Mouse (Mus musculus): Measurements from ENCODE around the gene Gm13271. TPM values are rescaled to one million over a fixed set of nuclear protein-coding genes. Genes with fewer than 3 reads are reported as not detected.
"Not testable (repeated sequence)": the region's sequence is repeated elsewhere in the genome, so short reads cannot be mapped to it uniquely, and the experiment has no call there.

Gene Gm13271
- not detected in 2 replicates for total RNA-seq (2014; rRNA removed)
- not detected in 2 replicates for polyA plus RNA-seq (2015; fragmentation: Nextera tagmentation; extraction: Ambion mirVana)

DNA sequence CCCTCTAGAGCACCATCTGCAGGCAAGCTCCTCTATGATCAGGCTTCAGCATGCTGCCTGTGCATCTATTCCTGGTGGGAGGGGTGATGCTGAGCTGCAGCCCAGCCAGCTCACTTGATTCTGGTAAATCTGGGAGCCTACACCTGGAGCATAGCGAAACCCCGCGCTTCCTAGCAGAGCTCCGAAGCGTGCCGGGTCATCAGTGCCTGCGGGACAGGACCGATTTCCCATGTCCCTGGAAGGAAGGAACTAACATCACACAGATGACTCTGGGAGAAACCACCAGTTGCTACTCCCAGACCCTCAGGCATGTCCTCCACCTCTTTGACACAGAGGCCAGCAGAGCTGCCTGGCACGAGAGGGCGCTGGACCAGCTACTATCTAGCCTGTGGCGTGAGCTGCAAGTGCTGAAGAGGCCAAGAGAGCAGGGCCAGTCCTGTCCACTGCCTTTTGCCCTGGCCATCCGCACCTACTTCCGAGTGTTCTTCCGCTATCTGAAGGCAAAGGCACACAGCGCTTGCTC is at the start of gene Gm13271:
Gene Gm13271, plus strand, starts transcription at position 51 of the 523 bp plus-strand sequence.
- WGBS = 83% methylated on average over 14 of the region's 15 CpGs
- H3K4me2 ChIP-seq (ENCODE audit: low read depth); H3K27me3 ChIP-seq (ENCODE audit: insufficient read depth, low read length); H3K9me3 ChIP-seq (ENCODE audit: low read length); H3K27ac ChIP-seq (ENCODE audit: low read depth, low read length); H3K4me3 ChIP-seq (ENCODE audit: low read depth, low read length); H3K36me3 ChIP-seq (ENCODE audit: insufficient read depth); H3K4me1 ChIP-seq (ENCODE audit: insufficient read depth); DNase-seq; H3K9ac ChIP-seq; ATAC-seq: not testable (repeated sequence)
- TF ChIP-seq CTCF (IDR thresholded peaks at IDR 0.05; ENCODE audit: low read depth) = 0 out of 2 replicates have a peak, but pooled peaks have one; percentile 9

DNA sequence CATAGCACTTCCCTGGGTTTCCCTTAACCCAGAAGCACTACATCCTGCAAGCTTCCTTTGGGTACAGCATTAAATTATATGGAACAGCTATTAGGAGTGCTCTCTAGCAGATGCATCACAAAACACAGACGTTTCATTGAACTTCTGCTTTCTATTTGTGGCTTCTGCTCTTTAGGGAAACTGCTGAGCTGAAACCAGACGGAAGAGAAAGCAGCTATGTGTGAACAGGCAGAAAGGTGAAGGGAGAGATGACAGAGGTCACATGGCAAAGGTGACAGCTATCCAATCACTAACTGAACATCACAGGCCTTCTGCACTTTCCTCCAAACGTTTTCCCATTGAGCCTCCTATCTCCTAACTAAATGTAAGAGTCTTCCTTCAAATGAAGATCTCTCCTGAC is 48.7 kb upstream of the Gm13271 start:
- 49% methylated on average over 3 of the region's 3 CpGs for WGBS
- ATAC-seq = no peak
- no peak for TF ChIP-seq CTCF (IDR thresholded peaks at IDR 0.05; ENCODE audit: low read depth)

DNA sequence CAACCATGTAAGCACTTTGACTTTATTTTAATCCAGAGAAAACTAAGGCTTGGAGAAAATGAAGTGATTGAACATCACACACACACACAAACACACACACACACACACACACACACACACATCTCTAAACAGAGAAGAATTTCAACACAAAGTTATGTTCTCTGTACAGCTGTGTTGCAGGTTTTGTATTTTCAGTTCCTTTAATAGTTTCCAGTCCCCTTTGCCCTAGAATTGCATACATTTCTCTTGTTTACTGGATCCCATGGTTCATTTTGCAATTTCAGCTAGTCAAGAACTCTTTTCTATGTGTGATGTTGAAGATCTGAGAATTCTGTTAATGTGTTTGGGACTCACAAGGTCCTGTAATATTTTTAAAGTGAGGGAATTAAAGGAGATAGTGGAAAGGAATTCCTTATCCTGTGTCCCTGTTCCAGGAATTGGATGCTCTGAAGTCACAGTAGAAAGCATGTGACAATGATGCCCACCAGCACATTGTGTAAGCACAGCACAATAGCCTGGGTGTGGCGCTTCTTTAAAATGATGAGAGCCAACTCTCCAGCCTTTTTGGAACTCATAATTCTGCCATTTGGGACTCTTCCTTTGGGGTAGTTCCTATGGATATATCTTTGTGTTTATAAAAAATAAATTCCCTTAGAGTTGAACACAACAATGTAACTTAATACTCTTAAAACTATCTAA is 47.4 kb upstream of the Gm13271 start:
- no peaks in the 10 kb centered on the region for H3K27me3 ChIP-seq (ENCODE audit: insufficient read depth, low read length)
- H3K9ac ChIP-seq = no peak overlapping the region
- 0 out of 2 replicates have a peak, but pooled peaks cover 3% of the 10 kb centered on the region for H3K36me3 ChIP-seq (ENCODE audit: insufficient read depth)
- H3K4me3 ChIP-seq (ENCODE audit: low read depth, low read length) = no peak overlapping the region
- H3K4me2 ChIP-seq (ENCODE audit: low read depth) = no peak overlapping the region
- no peak for TF ChIP-seq CTCF (IDR thresholded peaks at IDR 0.05; ENCODE audit: low read depth)
- DNase-seq (no peak), ATAC-seq (no peak)
- no peaks in the 10 kb centered on the region for H3K4me1 ChIP-seq (ENCODE audit: insufficient read depth)
- 88% methylated on average over 1 of the region's 1 CpGs for WGBS
- no peak overlapping the region for H3K27ac ChIP-seq (ENCODE audit: low read depth, low read length)
- H3K9me3 ChIP-seq (ENCODE audit: low read length) = no peaks in the 10 kb centered on the region

More for the DNA sequence above, 48.7 kb upstream of the Gm13271 start:
- Histone ChIP-seq H3K9ac (no peak overlapping the region), H3K4me1 (ENCODE audit: insufficient read depth) (no peaks in the 10 kb centered on the region), H3K9me3 (ENCODE audit: low read length) (no peaks in the 10 kb centered on the region), H3K36me3 (ENCODE audit: insufficient read depth) (0 out of 2 replicates have a peak, but pooled peaks cover 3% of the 10 kb centered on the region), H3K27me3 (ENCODE audit: insufficient read depth, low read length) (no peaks in the 10 kb centered on the region), H3K4me3 (ENCODE audit: low read depth, low read length) (no peak overlapping the region), H3K27ac (ENCODE audit: low read depth, low read length) (no peak overlapping the region), H3K4me2 (ENCODE audit: low read depth) (no peak overlapping the region)
- no peak for DNase-seq

DNA sequence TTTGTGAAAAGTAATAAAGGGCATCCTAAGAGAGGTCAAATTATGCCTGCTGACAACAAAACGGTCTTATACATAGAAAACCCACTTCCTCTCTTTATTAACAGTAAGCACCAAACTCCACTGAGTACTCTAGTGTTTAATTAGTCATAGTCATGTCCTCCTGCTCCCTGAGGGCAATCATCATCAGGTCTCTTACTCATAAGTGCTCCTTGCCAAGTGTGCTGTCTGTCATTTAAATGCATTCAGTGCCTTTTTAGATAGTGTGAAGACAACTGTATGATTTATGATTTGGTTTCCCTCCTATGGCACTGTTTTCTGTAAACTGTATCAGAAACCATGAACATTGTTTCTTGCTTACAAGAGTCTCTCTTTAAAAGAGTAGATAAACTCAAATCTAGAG is 40.4 kb upstream of the Gm13271 start:
- Histone ChIP-seq H3K27me3 (ENCODE audit: insufficient read depth, low read length) (no peaks in the 10 kb centered on the region), H3K4me2 (ENCODE audit: low read depth) (no peak overlapping the region), H3K27ac (ENCODE audit: low read depth, low read length) (no peak overlapping the region), H3K4me1 (ENCODE audit: insufficient read depth) (0 out of 2 replicates have a peak, but pooled peaks cover 10% of the 10 kb centered on the region), H3K9ac (no peak overlapping the region), H3K4me3 (ENCODE audit: low read depth, low read length) (no peak overlapping the region), H3K9me3 (ENCODE audit: low read length) (no peaks in the 10 kb centered on the region), H3K36me3 (ENCODE audit: insufficient read depth) (peaks cover 13% of the 10 kb centered on the region; the same call in 1 of the 2 replicates)
- ATAC-seq (no peak), DNase-seq (no peak)
- no peak for TF ChIP-seq CTCF (IDR thresholded peaks at IDR 0.05; ENCODE audit: low read depth)
- 83% methylated on average over 1 of the region's 1 CpGs for whole genome bisulfite sequencing

DNA sequence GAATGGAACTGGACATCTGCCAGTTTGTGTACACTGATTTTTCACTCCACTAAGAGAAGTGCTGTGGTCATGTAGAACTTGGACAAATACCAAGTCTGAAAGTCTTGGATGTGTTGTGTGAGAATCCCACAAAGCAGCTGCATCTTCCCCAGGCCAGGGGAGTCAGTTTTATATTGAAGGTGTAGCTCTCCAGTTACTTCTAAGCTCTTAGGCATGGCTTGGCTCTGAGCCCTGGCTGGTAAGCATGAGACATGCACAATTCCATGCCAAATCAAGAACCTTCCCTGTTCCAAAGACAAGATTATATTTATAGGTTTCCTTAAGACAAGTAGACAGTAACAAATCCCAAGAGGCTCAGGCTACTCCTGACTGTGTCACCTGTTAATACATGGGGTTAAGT is 39.6 kb upstream of the Gm13271 start:
- Histone ChIP-seq H3K27ac (ENCODE audit: low read depth, low read length) (no peak overlapping the region), H3K4me2 (ENCODE audit: low read depth) (no peak overlapping the region), H3K27me3 (ENCODE audit: insufficient read depth, low read length) (no peaks in the 10 kb centered on the region), H3K36me3 (ENCODE audit: insufficient read depth) (peaks cover 13% of the 10 kb centered on the region; the same call in 1 of the 2 replicates), H3K9me3 (ENCODE audit: low read length) (no peaks in the 10 kb centered on the region), H3K4me3 (ENCODE audit: low read depth, low read length) (no peak overlapping the region), H3K9ac (no peak overlapping the region), H3K4me1 (ENCODE audit: insufficient read depth) (peaks cover 11% of the 10 kb centered on the region)
- DNase-seq (no peak), ATAC-seq (no peak)
- no peak for TF ChIP-seq CTCF (IDR thresholded peaks at IDR 0.05; ENCODE audit: low read depth)

DNA sequence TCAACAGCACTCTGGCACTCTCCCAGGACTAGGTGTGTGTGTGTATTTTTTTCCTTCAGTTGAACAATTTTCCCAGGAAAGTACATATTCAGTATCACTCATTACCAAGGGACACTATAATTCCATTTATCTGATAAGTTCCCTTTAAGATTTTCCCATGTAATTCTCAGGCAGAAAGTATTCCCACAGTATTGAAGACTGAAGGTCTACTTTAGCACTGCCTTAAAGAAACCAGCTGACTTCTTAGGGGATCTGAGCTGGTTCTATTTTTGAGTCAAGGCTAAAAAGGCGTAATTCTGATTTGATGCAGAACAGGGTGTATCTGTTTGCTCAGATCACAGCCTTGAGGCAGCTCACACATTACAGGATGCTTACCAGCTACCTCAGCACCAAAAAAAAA is 36.0 kb upstream of the Gm13271 start:
- H3K4me2 ChIP-seq (ENCODE audit: low read depth) = peak overlapping the region; percentile 46
- H3K36me3 ChIP-seq (ENCODE audit: insufficient read depth) = peaks cover 8% of the 10 kb centered on the region; the same call in 1 of the 2 replicates
- H3K9ac ChIP-seq = peak overlapping the region; percentile 18; the same call in 1 of the 2 replicates
- H3K4me3 ChIP-seq (ENCODE audit: low read depth, low read length) = peak overlapping the region; percentile 27
- no peak for TF ChIP-seq CTCF (IDR thresholded peaks at IDR 0.05; ENCODE audit: low read depth)
- H3K9me3 ChIP-seq (ENCODE audit: low read length) = no peaks in the 10 kb centered on the region
- ATAC-seq = no peak
- no peak overlapping the region for H3K27ac ChIP-seq (ENCODE audit: low read depth, low read length)
- DNase-seq = no peak
- 33% methylated on average over 1 of the region's 1 CpGs for WGBS
- no peaks in the 10 kb centered on the region for H3K27me3 ChIP-seq (ENCODE audit: insufficient read depth, low read length)
- H3K4me1 ChIP-seq (ENCODE audit: insufficient read depth) = peaks cover 24% of the 10 kb centered on the region

All from forebrain, postnatal 0 days (tissue).